Mouse (Mus musculus) ovary, postnatal 36 days (tissue): ENCODE results near the gene Panx3.

Experiments used
- DNase-seq: peaks from one replicate; pipeline ENCODE4 v3.0.0; 2022; ENCODE audit warnings: low spot score, mixed read lengths

Gene Panx3

DNA sequence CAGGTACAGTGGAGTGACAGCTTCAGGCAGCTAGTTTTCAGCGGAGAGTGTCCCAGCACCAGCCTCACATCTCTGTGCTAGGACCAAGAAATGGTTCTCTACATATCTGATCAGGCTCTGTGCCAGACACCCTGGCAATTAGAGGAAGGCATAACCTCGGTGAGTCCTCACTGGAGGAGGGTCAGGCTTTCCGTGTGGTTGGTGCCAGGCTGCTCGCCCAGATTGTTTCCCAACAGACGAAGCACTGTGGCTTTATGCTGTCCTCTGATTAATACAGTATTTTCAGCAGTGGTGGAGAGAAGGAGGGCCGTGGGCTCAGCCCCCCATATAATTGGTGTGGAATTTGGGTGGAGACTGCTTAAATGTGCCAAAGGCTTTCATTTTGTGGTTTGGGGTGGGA lies at the start of gene Panx3:
TSS of gene Panx3 (minus strand) at position 121 of the 400 bp plus-strand sequence.
- no peak for DNase-seq

DNA sequence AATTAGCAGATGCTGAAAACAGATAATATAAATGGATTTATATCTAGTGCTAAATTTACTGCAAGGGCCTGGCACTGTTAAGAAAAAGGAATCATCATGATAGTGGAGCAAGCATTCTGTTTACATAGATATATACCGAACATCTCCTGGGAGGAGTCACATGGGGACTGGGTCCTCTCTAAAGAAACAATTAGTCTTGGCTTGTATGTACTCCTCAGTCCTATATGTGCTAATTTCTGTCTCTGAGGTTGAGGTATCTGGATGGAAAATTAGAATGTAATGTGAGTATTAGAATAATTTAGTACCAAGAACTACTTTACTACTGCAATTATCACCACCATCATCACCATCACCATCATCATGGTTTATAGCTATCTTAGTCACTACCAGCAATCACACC lies 47.1 kb upstream of the Panx3 start, which contains the start of gene Olfr160:
TSS of gene Olfr160 (minus strand) at position 101 of the 400 bp plus-strand sequence.
- DNase-seq: no peak

- DNase-seq: no peak
Measured at GRCm38 (mm10) chr9:37689970-37690686, 21.1 kb upstream of the Panx3 start.

- DNase-seq: no peak
Measured at GRCm38 (mm10) chr9:37687941-37688303, 18.9 kb upstream of the Panx3 start.

DNA sequence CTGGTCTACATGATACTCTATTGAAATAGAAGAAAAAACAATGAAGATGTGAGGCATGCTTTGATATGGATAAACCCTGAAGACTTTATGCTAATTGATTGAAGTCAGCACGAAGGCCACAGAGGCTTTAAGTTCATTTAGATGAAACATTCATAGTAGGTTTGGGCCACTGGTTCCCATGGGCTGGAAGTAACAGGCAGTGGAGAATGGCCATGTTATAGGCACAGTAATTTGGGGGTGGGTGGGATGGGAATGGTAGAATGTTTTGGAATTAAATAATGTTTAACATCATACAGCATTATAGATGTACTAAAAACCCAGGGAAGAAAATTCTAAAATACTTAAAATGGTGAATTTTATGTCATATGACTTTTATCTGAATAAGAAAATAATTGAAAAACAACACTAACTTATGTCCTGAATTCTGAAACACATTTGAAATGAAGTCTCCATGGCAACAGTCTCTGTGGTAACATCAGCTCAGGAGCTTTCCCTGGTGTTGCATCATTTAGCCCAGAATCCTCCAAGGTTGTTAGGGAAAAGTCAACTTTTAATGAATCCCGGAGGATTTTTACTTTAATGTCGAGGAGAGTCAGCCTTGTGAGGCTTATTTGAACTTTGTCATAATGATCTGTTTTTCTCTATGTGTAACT lies 18.4 kb upstream of the Panx3 start:
- no peak for DNase-seq

GRCm38 (mm10) chr9:37681123-37681522 lies 12.1 kb upstream of the Panx3 start:
- no peak for DNase-seq

GRCm38 (mm10) chr9:37675287-37675686 lies 6.3 kb upstream of the Panx3 start:
- DNase-seq: no peak

DNA sequence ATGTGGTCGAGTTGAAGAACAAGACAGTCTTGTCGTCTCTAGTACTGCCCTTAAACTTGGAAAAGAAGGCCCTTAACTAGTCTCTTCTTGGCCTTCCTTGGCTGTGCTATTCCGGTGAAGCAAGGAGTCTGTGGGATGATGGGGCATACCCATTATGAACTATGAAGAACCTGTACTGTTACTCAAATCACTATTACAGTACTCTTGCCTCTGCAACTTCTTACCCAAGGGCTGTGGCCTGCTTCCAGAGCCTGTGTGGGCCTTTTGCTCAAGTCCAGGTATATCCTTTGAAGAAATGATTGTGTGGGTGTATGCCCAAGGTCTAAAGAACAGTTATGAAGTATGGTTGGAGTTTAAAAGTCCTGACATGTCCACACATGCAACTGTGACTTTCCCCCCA lies 1.2 kb upstream of the Panx3 start:
- no peak for DNase-seq

GRCm38 (mm10) chr9:37669678-37670077 lies 643 bp upstream of the Panx3 start:
- DNase-seq: no peak

- no peak for DNase-seq
Measured at GRCm38 (mm10) chr9:37666045-37666444, 3.0 kb downstream of the Panx3 start.

GRCm38 (mm10) chr9:37664604-37665003 lies 4.4 kb downstream of the Panx3 start:
- DNase-seq: no peak

DNA sequence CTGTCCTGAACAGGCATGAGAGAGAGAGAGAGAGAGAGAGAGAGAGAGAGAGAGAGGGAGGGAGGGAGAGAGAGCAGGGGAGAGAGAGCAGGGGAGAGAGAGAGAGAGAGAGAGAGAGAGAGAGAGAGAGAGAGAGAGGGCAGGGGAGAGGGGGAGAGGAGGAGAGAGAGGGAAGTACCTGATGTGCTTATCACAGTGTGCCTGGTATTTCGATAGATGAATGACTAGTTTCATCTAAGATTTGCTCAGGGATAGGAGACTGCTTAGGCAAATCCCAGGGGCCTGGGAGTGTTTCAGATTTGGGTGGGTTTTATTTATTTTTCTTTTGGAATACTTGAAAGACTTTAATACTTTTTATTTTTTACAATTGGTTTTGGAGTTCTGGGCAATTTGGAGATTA lies 5.8 kb downstream of the Panx3 start:
- no peak for DNase-seq

- no peak for DNase-seq
Measured at GRCm38 (mm10) chr9:37659413-37659812, 9.6 kb downstream of the Panx3 start.

GRCm38 (mm10) chr9:37656931-37657481 lies 12.0 kb downstream of the Panx3 start, which contains the start of gene Tbrg1:
Tbrg1 (minus strand) TSS chr9:37657312.
- peak; percentile 85 for DNase-seq

GRCm38 (mm10) chr9:37656439-37656881 lies 12.6 kb downstream of the Panx3 start:
- peak; percentile 8 for DNase-seq

DNA sequence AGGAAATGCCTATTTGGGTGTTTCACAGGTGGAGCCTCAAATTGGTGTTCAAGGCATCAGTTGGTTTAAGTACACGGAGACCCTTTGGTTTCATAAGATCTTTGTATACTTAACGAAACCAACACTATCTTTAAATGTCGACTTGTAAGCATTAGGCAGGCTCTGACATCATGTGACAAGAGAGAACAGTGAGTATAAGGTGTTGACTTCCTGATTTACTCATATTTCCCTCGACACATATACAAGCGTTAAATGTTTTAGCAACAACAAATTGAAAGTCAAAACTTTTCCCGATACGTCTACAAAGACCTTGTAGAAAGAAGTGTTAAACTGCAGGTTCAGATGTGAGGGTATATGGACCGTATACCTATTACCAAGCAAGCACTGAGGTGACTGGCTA lies 13.1 kb downstream of the Panx3 start:
- DNase-seq: no peak

- no peak for DNase-seq
Measured at GRCm38 (mm10) chr9:37653836-37654235, 15.2 kb downstream of the Panx3 start.

DNA sequence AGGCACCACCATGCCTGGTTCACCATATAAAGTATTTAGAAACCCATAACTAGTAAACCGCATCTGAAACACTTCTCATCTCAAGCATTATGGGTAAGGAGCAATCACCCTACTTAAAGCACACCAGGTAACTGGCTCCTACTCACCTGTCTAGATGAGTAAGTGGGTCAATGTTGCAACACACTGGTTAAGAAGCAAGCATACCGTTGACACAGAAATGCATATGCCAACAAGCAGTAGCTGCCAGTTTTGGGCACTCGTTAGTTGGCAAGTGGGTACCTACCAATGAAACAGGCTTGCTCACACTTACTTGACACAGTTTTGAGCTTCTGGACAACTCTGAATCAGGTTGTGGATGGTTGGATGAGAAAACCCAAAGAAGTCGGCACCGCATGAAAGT lies 18.4 kb downstream of the Panx3 start:
- no peak for DNase-seq

DNA sequence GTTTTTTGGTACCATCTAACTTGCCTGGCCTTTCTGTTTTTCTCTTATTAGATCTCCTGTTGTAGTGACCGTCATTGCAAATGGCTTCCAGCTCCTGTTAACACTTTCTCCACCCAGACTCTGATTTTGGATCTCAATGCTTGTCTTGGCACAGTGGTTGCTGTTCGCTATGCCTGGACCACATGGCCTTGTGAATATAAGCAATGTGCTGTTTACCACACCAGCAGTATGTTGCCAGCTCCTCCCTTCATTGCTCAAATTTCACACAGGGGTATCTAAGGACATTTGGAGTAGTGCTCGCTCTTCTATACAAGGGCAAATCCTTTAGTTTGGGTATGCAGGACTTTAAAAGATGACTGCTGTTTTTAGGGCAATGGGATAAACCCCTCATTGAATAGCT lies 22.8 kb downstream of the Panx3 start:
- DNase-seq: no peak

DNA sequence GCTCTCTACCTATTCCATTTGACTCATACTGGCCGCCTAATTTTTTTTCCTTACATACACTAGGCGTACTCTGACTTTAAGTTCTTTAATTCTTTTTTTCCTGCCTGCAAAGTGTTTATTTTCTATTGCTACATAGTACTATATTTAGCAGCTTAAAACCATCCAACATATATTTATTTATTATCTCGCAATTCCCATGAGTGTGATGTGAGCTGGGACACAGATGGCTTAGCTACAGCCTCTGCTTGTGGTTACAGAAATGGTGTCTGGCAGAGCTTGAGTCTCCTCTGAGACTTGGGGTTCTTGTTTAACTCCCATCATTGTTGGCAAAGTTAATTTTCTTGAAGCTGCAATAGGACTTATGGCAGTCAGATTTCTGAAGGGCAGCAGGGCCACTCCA lies 30.3 kb downstream of the Panx3 start:
- no peak for DNase-seq

GRCm38 (mm10) chr9:37636800-37637542 lies 32.1 kb downstream of the Panx3 start:
- DNase-seq: no peak

DNA sequence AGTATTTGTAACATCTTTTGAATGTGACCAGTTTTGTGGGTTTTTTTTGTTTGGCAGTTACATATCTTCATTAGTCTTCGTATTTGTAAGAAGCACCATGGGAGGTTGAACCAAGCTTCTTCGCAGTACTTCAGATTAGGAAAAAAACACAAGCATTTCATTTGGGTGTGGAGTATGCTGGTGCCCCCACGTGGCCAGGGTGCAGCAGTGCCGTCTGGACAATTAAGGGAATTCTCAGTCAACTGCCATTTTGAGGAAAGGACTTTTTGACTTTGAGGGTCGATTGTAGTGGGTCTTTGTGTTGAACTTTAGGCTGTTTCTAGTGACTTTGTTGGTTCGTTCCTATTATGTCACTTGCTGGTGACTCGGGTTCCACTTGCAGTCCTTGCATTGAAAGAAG lies 32.7 kb downstream of the Panx3 start:
- DNase-seq: peak; percentile 47

- no peak for DNase-seq
Measured at GRCm38 (mm10) chr9:37634269-37634668, 34.8 kb downstream of the Panx3 start.
